Mouse (Mus musculus): ENCODE data around the gene Mtap.
A peak's percentile ranks its signal among the peaks of the same experiment; 100 is the strongest.

Mtap gene

DNA sequence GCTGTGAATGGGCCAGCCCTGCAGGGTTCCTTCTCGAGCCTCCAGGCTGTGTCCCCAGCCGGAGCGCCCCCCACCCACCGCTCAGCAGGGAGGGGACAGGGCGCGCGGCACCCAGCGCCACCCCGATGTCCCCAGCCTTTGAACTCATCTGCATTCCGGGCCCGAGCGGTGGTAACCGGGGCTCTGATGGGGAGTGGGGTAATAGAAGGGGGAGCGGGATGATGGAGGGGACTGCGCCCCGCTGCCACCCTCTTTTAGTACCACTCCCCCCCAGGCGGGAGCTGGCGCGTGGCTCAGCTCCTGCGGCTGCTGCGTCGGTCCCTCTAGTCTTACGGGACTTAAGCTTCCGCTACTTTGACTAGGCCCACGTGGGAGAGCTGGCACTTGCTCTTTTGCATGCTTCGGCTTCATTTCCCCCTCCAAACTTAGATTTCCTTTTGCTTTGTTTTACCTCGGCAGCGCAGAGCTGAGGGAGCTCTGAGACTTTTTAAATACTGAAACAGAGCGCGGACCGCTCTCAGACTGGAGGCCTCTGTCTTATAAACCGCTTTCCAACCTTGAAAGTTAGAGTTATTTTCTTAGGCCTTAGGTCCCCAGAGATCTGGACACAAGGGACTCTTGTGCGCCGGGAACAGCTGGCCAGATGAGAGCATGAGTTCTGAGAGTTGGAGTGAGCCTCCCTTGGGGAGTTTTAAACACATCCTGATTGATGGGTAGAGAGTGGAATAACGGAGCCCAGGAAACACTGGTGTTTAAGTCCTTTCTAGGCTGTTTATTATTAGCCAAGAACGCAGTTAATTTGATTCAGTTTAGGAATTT, 829 bp downstream of the Mtap start:
- DNase-seq (ENCODE audit: low spot score) = no peak

DNA sequence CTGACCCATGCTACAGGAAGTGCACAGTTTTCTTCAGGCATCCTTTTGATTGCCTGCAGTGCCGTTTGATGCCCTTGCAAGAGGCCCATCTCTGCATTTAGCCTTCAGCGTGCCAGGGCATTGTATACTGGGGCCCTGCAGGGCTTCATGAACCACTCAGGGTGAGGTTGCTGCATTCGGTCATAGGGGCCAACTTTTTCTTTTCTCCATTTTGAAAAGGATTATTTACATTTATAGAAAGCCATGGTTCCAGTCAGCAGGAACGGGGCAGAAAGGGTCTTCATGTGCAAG, 1.4 kb downstream of the Mtap start:
- DNase-seq (ENCODE audit: low spot score) = no peak

DNA sequence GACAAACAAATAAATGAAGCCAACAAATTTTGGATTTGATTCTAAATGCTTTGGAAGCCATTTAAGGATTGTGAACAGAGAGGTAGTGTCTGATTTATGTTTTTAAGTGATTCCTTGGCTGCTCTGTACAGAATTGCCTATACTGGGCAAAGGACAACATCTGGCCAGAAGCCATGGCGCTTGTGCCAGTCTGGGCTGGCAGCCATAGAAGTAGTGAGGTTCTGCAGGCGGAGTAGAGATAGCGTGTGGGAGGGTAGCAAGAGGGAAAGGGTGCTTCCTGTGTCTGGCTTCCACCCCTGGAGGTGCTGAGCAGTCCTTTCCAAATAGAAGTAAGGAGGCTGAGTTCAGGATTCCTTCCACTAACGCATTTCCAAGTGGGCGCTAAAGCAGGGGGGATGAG, 3.9 kb downstream of the Mtap start:
- DNase-seq (ENCODE audit: low spot score) = no peak

DNA sequence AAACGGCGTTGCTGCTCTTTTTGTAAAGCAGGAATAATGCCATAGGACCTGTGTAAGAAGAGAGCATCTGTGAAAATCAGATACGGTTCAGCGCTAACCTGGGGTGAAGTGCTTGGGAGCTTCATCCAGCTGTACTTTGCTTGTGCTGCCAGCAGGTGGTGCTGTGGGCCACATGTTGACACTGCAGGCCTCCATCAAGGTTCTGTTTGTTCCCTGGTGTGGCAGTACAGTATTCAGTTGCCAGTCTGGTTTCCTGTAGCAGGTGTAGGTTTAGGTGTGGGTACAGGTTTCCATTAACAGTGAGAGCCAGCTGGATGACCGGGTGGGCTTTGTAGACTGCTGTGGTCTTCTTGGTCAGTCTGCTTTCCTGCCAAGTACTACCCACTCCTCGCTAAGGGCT, 8.5 kb downstream of the Mtap start:
- peak; percentile 56 for DNase-seq (ENCODE audit: low spot score)

DNA sequence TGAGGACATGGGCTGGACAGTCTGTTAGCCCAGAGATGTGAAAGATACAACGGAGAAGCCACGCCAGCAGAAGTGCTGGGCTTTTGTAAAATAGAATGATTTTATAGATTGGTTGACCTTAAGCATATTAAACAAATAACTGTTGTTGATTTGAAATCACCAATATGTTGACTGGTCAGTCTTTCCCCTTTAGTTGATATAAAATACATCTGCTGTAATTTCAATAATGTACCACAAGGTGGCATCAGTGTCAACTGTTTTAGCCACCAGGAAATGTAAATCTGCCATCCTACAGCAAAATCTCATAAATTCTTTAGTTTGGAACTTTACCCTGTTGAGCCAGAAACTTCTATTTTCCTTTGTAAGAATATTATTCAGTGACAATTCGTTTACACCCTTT, 9.4 kb downstream of the Mtap start:
- DNase-seq (ENCODE audit: low spot score) = no peak

DNA sequence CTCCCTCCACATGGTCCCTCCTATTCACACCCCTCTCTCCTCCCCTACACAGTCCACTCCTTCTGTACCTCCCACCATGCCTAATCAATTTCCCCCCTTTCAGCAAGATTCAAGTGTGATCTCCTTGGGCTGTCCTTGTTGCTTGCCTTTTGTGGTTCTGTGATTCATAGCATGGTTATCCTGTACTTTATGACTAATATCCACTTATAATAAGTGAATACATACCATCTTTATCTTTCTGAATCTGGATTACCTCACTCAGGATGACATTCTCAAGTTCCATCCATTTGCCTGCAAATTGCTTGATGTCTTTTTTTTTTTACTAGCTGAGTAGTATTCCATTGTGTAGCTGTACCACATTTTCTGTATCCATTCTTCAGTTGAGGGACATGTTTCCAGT, 12.3 kb downstream of the Mtap start:
- DNase-seq (ENCODE audit: low spot score) = no peak

DNA sequence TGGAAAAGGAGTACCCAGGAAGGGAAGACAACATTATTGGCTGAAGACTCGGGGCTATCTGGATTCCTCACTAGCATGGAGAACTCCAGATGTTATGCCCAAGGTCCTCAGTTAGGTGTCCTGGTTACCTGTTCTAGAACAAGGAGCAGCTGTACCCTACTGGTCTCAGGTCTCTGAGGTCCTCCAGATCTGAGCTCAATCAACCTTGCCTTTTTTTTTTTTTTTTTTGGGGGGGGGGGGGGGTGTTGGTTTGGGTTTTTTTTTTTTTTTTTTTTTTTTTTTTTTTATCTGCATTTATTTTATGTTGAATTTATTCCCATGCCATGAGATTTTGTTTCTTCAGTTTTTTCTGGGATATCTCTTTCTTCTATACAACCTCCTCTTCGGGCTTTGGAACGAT, 24.5 kb downstream of the Mtap start:
- DNase-seq (ENCODE audit: low spot score) = no peak

DNA sequence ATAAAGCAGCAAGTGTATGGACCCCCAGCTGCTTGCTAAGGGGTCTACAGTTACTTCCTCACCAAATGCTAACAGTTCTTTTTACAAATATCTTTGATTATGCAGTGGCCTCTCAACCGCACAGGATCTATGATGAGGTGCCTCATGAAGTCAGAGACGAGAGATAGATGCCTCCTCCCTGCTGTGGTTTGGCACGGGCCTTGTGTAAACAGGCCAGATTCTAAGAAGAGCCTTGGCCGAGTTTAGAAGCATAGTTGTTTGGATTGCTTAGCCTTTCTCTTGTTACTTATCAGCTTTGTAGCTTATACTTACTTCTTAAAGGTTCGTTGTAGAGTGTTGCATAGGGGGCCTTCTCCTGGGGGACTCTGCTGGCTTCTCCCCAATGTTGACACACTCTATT, 25.6 kb downstream of the Mtap start:
- no peak for DNase-seq (ENCODE audit: low spot score)

DNA sequence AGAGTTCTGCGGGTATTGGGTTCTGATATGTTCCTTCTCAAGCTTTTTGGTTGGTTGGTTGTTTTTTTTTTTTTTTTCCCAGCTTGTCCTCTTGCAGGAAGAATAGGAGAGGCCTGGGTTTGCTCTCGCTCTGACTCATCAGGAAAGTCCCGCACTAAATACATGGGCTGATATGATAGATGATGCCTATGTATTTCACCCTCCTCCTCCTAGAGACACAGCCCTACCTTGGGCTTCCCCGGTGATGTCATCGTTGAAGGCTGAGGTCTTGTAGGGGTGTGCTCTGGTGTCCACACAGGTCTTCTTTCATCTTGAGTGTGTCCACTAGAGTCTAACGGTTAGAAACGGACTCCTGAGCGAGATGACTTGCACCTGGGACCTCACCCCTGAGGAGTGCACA, 26.7 kb downstream of the Mtap start:
- DNase-seq (ENCODE audit: low spot score) = no peak

DNA sequence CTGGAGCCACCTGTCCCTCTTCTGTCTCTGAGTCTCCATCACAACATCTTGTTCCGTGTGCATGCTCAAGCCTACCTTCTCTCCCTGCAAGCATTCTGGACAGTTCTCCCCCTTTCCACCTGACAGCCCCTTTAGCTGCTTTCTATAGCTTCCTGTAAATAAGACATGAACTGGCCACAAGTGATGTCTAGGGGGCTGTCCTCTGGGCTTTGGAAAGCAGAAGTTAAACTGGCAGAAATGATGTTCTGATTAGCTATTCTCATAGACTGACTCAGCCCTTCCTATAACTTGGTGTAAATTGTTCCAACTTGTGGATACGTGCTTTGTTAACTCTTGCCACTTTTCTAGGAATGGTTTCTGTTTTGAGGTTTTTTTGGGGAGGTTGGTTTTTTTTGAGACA, 27.8 kb downstream of the Mtap start:
- DNase-seq (ENCODE audit: low spot score) = no peak

DNA sequence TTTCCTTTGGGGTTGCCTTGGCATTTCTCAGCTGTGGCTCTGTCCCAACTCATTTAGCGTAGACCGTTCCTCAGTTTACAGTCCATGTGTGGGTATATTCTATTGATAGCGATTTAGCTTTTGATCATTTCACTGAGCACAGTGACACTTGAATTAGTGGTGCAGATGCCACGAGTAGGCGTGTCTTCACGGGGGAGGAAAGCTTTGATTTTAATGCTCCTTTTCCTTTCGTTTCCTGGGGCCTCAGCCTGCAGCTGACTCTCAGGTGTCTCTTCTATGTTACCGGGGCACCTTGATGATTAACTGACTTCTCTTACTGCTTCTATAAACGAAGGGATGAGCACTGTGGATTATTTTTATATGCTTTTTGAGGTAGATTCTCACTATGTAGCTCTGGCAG, 32.0 kb downstream of the Mtap start:
- no peak for DNase-seq (ENCODE audit: low spot score)

DNA sequence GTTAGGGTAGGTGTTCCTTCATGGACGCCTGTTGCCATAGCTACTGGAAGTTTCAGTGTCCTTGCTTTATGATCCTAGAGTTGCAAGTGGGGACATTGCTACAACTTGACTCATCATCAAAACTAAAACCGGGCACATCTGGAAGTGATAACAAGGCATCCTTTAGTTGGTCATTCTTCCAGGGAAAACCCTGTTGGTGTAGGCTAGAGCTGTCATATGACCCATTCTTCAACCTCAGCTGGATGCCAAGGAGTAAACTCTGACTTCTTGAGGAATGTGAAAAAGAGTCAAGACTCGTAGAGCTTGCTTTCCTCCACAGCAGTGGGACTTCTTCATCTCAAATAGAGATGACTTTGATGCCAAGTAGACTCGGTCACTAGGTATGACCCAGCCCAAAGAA, 32.8 kb downstream of the Mtap start:
- DNase-seq (ENCODE audit: low spot score) = no peak

DNA sequence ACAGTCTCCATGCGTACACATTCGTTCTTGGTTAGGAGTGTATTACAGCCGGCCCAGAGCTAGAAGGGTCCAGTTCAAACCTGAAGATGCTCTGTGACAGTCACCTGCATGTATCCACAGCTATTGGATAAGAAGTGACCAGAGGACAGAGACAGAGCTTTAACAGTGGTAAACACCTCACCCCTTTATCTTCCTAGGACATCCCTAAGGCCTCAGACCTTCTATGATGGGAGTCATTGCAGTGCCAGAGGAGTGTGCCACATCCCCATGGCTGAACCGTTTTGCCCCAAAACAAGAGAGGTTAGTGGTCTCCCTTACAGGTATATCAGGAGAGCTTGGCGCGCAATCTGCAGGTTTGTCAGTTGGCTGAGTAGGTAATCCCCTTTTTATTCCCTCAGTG, 34.0 kb downstream of the Mtap start:
- no peak for DNase-seq (ENCODE audit: low spot score)

DNA sequence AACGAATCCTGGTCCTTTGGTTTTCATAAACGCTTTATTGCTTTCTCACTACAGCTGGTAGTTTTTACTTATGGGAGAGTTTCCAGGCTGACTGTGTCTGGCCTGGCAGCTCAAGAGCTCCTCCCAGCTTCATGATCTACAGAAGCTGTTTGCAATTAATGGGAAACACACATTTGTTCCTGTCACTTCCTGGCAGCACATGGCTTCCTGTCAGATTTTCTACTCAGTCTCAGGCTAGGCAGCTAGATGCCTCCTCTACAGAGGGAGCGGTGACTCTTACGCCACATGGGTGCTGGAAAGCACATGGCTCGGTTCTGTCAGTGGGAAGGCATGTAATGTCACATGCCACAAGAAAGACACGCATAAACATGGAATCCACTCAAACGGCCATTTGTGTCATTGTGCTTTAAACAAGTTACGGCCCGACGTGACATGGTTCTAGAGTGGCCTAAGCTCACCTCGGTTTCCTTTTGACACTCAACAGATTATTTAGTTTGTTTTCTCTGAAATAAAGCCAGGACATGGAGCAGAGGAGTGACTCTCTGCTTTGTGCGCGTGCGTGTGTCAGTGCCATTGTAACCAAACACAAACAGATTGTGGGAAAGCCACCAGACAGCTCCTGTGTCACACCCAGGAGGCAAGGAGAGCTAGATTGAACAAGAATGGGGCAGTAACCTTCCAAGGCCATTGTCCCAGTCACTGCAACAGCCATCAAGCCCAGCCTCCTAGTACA, 36.1 kb downstream of the Mtap start:
- DNase-seq (ENCODE audit: low spot score) = no peak

DNA sequence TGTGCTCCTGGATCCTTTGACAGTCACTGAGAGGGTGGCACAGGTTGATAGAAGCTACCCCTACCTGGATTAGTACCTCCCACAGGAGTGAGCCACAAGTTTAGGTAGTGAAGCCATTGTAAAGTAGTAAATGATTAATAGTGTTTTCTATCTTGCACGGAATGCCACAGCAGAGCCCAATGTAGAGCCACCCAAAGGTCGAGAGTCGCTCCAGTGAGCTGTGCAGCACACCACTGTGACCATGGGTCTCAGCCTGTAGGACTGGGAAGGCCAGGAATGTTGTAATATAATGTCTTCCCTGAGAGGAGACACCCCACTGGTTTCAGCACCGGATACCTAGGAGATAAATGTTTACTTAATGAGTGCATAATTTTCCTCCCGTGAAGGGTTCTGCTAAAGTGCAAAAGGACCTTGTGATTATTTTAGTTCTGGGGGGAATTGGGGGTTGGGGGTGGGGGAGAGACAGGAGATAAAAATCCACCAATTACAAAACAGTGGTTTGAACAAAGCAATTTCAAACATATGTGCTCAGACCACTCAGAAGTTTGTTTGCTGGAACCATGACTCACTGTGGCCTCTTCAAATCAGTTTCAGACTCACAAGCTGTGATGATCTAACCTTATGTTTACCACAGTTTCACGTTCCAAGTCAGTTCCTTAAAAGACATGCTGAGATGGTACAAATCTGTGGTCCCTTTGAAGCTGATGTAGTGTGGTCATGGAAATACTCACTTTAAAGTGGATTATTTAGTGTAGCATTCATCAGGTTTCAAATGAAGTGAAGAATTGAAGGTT, 40.8 kb downstream of the Mtap start:
- DNase-seq (ENCODE audit: low spot score) = no peak

DNA sequence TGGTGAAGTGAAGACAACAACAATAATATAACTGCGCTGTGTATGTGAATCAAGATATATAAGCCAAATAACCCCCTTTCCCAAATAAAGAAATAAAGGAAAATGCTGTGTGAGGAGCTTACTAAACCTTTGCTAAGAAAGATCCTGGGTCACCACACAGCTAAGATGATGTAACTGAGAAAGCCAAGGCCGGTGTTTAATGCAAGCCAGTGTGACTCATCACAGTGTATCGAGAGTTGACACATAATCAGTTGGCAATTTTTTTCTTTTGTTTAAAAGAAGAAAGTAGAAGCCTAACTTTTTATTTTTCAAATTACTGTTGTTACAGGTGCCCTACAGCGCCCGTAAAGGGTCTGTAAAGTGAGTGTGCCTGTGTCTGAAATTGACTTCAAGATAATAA, 43.2 kb downstream of the Mtap start:
- no peak for DNase-seq (ENCODE audit: low spot score)

DNA sequence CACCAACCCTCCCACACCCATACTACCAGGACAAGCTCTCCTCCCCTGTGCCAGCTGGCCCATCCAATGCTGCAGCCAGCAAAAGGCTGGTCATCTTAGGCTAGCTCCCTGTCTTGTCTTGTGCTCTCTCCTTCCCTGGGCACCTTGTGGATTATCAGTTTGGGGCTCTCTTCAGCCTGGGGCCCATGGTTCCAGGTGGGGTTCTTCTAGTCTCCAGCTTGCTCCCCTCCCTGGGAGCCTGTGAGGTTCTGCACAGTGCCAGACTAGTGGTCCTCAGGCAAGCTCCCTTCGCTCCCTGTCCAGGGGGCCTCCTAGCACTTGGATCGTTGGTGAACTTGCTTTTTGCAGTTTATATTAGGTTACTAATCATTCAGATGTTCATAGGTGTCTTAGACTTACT, 44.7 kb downstream of the Mtap start:
- no peak for DNase-seq (ENCODE audit: low spot score)

DNA sequence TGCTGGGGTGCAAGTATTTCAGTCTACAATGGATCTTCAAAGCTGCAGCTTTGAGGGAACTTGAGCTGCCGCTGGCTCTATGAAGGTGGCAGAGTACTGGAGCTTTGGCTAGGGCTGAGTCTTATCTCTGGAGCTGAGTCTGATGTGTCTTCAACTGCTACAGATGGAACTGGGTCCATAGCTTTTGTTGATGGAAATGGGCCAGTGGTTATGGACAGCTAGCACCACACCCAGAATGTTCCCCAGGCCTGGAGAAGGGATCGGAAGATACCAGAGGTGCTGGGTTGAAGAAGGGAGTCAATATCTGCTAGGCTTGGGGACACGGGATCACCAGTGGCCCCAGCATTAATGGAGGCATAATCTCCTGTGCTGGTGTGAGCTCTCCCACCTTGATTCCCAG, 45.6 kb downstream of the Mtap start:
- no peak for DNase-seq (ENCODE audit: low spot score)

DNA sequence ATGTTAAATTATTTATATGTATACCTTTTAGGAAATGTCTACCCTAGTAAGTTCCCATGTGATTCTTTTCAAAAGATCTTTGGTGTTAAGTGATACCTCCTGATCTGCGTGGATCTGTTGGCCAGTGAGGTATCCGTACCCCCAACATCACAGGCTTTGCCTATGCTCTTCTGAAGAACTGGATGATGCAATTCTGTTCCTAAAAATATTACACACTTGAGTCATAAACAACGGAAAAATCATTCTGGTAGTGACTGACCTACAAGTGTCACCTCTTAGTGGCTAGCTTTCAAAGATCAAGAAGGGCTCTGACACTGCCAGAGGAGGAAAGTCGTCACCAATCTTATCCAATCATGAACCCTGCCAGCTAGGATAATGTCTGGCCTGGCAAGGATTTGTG, 58.6 kb downstream of the Mtap start:
- DNase-seq (ENCODE audit: low spot score) = no peak

DNA sequence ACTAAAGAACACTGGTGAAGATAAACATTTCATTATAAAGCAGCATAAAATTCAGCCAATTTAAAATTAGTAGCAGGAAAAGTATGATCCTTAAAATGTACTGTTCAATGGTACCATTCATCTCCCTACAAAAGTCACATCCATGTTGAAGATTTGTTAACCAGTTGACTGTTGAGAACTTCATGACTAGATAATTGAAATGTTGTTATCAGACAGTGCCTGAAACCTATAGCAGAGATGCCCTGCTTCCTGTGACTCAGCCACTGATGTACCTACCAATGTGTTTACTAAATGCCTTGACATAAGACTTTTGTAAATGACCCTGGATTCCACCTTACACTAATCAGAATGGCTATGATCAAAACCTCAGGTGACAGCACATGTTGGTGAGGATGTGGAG, 60.2 kb downstream of the Mtap start:
- DNase-seq (ENCODE audit: low spot score) = no peak

DNA sequence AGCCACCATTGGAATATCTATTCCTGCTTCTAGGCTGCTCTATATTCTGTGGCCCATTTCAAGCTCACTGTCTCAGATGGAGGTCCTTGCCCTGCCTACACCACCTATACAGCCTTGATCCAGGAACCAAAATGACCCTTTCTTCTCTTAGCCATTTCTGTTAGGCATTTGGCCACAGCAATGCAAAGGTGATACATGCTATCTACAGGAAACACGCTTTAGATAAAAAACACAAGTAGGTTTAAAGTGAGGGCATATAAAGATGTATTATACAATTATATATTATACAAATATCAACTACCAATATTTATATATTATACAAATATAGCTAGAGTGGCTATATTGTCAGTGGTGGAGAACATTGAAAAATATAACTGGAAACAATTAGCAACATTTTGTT, 63.9 kb downstream of the Mtap start:
- no peak for DNase-seq (ENCODE audit: low spot score)

DNA sequence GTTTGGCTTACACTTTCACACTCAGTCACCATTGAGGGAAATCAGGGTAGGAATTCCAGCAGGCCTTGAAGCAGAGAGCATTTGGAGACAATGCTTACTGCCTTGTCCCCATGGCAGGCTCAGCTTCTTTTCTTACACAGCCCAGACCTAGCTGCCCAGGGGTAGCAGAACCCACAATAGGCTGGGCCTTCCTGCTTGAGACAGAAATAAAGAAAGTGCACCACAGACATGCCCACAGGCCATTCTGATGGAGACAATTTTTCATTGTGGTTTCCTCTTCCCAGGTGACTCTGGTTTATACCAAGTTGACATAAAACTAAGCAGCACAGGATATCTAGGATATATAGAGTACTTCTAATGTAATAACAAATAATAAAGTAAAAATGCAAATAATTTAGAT, 72.4 kb downstream of the Mtap start:
- DNase-seq (ENCODE audit: low spot score) = no peak

DNA sequence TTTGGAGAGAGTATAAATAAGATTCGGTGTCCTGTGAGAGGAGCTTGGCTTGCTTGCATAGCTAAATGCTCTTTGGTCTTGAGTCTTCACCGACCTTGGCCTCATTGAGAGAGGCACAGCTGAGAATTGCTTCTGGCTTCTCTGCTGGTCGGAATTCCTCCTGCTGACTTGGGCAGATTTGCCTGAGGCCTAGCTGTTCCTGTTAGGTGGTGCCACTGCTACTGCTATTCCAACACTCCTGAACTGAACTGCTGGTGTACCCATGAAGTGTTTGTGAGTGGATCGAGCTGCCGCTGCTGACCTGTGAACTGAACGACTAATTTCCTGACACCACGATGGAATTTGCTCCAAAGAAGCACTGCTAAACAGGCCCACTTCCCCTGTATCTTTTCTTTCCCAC, 73.4 kb downstream of the Mtap start:
- no peak for DNase-seq (ENCODE audit: low spot score)
